Mouse (Mus musculus): ENCODE measurements at regions not wholly inside any gene's neighbourhood (a gene's known extent, or its start where the extent isn't known, plus 50 kb on each side); places are given as distances from the start of the nearest gene placed in this dataset.

- TF ChIP-seq POLR2A (IDR thresholded peaks at IDR 0.05; ENCODE audit: control insufficient read depth in 1 of 2, insufficient read depth in 1 of 2, low read depth in 1 of 2, low read length in 2 of 2, poor library complexity in 1 of 2) (no peak), ZNF384 (IDR thresholded peaks at IDR 0.05; ENCODE audit: low read depth, low read length) (no peak), EP300 (IDR thresholded peaks at IDR 0.05; ENCODE audit: low read depth in 1 of 2, low read length in 2 of 2) (no peak), TCF12 (IDR thresholded peaks at IDR 0.05; ENCODE audit: low read depth, low read length) (no peak)
Measured at GRCm38 (mm10) chr4:52666768-52667480, 70.8 kb downstream of the Toporsl start.

All from MEL (cell line).